Mouse (Mus musculus): ENCODE results near the gene Ptpn5.

Gene Ptpn5

DNA sequence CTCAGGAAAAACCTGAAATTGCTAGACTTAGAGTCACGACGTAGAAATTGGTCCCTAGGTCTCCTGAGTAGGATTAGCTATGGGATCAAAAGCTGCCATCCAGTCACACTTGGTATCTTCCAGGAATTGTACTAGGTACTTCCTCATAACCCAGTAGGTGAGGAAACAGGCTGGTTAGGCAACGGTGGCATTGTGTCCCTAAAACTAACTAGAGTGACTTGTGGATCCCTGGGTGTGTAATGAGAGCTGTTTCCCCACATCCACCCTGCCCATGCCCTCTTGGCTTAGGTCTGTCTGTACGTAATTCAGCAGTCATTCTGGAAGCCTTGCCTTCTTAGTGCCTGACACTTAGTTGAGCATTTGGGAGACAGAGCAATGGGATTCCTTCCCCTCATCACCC is 77.2 kb downstream of the Ptpn5 start:
- DNase-seq (ENCODE audit: low spot score), result no peak

DNA sequence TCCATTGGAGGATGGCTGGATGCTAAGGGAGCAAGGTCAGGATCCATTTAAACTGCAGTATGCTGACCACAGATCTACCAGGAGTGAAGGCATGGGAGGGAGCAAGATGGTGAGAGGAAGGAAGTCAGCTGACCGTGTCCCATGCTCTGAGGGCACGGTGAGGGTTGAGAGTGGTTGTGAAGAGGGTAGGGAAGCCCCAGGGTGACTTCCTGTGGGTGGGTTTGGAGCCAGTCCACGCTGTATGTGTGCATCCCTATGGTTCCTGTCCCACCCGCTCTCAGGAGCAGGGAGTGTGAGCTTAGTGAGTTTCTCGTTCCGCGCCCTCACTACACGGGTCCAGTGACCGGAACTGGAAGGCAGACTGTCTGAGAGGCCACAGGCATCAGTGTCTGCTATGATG is 77.7 kb downstream of the Ptpn5 start:
- DNase-seq (ENCODE audit: low spot score), result no peak

DNA sequence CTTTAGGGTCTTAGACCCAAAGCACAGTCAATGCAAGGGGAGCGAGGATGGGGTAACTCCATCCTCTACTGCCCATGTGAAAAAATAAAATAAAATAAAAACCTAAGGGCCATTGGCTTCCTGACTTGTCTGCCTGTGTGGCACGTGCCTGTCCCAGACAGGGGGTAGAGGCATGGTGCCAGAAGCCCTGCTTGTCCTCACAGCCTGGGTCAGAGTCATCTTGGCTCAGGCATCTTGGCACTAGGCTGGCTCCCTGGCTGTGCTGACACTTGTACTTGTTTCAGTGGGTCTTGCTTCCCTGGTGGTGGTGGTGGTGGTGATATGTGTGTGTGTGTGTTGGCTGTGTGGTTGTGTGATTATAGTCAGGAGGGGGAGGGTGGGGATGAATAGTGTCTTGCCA is 78.8 kb downstream of the Ptpn5 start:
- DNase-seq (ENCODE audit: low spot score), result no peak

DNA sequence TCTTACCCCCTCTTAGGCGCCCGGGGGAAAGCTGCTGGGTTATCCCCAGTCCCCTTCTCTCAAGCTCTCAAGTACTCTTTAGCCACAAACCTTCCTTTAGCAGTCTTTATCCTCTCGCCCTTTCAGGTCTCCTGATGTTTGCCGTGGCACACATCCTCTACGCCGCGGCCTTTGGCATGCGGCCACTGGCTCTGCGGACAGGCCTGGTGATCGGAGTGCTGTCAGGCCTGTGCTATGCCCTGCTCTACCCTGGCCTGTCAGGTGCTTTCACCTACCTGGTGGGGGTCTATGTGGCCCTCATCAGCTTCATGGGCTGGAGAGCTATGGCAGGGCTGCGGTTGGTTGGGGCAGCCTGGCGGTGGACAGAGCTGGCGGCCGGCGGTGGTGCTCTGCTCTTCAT is 80.2 kb downstream of the Ptpn5 start:
- DNase-seq (ENCODE audit: low spot score), result no peak

DNA sequence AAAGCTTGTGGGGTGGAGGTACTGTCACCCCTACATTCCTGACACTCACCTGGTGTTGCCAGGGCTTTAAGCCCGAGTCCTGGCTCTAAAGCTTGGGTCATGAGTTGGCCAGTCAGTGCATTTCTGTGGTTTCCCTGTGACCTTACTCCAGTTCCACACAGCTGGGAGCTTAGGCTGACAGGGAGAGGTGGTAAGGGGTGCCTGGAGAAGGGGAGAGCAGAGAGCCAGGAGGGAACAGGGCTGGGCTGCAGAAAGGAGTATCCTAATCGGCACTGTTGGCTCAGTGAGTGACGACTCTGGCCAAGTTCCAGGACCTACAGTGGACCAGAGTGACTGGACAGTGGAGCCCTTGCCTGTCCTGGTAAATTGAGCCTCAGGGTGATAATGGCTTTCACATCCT is 81.2 kb downstream of the Ptpn5 start:
- no peak for DNase-seq (ENCODE audit: low spot score)

DNA sequence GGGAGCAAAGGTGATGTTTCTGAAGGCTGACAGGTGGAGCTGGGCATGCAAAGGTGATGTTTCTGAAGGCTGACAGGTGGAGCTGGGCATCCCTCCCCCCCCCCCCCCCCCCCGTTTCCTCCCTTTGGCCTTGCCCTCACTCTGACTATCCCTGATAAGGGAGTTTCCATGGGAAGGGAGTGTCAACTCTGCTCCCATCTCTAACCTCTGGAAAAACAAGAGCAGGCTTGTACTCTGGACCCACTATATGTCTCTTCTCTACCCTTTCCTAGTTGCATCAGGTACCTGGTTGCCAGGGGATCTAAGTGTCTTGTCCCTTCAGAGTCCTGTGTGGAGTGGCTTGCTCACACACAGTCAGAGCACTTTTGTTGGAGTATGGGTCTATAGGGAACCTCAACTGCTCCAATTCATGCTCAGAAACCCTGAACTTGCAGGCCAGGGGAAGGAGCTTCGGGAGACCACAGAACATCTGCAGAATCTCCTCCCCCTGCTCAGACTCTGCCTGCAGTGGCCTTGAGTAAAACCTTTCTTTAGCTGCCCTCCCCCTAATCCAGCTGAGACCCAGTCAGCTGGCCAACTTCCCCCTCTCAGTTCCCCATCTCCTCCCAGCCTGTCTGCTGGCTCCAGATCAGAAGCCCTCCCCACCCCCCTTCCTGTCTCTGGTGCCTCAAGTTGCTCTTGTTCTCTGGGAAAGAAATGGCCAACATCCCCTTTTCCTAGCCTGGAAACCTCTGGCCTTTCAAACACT is 81.9 kb downstream of the Ptpn5 start:
- no peak for DNase-seq (ENCODE audit: low spot score)

DNA sequence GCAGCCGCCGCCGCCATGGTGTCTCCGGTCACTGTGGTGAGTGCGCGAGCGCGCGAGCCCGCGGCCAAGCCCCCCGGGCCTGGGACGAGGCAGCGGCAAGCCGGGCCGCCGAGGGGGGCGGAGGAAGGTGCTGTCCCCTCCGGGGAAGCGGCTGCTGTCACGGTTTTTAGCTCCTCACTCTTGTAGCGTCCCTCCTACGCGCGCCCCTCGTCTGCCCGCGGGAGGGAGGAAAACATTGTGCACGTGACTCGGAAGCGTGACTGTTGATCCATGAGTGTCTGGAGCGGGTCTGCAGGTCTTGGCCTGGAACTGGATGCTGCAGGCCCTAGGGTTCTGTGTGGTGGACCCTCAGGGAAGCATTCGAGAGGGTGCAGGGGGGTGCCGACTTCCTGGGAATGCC is 82.7 kb downstream of the Ptpn5 start:
- peak; percentile 70 for DNase-seq (ENCODE audit: low spot score)

DNA sequence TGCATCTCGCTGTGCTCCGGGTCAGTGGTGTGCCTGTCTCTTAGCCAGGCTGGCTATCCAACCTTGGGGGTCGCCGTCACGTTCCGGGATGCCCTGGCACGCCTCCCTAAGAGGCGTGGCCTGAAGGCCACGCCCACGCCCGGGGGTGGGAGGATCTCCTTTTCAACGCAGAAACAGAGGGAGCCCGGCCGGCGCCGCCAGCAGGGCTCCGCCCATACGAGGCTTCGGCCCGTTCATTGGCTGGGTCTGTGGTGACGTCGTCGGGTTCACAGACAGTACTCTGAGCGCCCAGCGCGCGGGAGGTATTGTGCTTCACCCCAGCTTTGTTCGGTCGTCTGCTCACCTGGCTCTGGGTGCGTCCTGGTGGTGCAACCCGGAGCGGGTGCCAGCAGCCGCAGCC is 83.1 kb downstream of the Ptpn5 start, which contains the start of gene Tmem86a:
Tmem86a (plus strand) TSS at position 236 of the 400 bp plus-strand sequence.
- peak; percentile 93 for DNase-seq (ENCODE audit: low spot score)

DNA sequence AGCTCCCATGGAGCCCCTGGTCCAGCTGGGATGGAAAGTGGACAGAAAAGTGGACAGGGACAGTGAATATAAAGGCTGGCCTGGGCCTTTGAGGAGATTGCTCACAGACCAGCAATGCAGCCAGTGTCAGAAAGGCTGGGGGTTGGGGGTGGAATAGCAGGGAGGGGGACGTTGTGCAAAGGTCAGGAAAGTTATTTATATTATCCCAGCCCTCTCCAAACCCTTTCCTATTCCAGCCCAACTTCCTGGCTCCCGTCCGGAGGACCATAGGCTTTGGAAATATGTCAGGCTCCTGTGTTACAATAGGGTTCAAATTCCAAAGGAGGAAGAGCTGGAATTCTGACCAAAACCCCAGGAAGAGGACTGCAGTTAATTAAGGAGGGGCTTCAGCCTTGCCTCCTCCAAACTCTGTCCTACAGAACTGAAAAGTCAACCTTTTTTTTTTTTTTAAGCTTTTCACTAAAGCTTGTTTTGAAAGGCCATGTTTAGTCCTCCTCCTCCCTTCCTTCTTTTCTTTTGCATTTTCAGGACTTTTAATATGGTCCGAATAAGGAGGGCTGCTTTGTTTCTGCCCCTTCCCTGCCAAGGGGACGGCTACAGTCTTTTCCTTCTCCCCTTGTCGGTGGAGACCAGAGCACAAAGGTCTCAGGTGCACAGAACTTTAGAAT is 90.5 kb downstream of the Ptpn5 start:
- DNase-seq (ENCODE audit: low spot score), result no peak

DNA sequence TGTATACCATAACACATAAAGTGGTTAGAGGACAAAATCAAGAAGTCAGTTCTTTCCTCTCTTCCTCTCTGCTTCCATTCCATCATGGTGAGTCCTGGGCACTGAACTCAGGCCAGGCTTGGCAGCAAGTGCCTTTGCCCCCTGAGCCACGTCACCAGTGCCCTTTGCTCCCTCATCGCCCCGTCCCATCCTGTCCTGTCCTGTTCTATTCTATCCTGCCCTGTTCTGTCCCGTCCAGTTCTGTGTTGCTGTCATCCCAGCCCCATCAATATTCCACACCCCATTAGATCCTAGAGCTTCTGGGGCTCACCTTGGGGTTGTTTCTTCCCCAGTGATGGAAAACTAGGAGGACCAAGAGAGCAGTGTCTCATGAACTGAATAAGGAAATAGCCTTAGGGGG is 91.4 kb downstream of the Ptpn5 start:
- no peak for DNase-seq (ENCODE audit: low spot score)

DNA sequence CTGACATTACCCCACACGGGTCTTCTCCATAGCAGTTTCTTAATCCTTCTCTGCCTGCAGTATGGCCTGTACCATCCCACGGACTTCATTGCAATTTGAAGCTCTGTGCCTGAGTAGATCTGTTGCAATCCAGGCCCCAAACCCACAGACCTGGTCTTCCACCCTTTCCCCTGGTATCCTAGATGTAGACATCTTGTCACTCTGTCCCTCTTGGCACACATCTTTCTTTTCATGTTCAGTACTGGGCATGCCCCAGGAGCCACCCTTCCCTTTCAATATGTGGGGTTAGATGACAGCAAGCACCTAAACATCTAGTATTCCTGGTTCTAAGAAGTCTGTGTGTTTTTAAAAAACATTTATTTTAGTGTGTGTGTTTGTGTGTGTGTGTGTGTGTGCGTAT is 91.8 kb downstream of the Ptpn5 start:
- no peak for DNase-seq (ENCODE audit: low spot score)

DNA sequence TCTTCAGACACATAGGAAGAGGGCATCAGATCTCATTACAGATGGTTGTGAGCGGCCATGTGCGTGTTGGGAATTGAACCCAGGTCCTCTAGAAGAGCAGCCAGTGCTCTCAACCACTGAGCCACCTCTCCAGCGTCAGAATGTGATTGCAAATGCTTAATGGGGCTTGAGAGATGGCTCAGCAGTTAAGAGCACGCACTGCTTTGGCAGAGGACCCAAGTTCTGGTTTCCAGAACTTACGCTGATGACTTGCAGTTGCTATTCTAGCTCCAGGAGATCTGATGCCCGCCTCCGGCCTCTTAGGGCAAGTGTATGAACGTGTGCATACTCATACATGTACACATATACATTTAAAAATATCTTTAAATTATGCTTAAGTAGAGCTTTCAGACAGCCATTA is 98.1 kb downstream of the Ptpn5 start:
- no peak for DNase-seq (ENCODE audit: low spot score)

DNA sequence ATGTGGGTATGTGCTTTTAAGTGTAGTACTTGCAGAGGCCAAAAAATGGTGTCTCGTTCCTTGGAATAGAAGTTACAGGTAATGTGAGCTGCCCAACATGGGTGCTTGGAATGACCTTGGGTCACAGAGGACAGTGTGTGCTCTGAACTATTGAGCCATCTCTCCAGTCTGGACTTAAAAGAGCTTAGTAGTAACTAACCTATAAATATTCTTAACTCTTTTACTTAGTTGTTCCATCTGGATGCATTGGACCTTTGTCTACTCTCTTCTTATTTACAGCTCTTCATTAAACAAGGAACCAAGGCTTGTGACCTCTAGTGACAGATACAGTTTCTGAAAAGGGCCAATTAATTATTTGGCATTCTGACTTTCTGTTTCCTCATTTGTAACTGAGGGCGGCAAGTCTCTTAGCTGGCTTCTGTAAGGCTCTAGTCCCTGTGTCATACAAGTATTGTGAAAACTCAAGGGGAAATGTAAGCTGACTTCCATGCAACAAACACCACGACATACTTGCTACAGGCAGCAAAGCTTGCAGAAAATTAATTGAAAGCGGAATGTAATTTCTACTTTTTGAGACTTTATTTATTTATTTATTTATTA is 98.6 kb downstream of the Ptpn5 start:
- no peak for DNase-seq (ENCODE audit: low spot score)

DNA sequence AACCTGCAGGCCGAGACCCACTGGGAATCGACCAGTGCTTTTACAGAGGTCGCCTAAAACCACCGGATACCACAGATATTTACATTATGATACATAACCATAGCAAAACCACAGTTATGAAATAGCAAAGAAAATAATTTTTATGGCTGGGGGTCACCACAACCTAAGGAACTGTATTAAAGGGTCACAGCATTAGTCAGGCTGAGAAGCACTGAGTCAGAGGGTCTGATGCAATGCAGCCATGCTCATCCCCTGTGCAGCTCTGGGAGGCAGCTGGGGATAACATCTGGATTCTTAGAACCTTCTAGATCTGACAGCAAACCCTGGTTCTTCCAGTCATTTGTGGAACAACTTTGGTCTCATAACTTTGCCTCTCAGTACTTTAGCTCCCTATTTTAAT is 102.1 kb downstream of the Ptpn5 start:
- no peak for DNase-seq (ENCODE audit: low spot score)

DNA sequence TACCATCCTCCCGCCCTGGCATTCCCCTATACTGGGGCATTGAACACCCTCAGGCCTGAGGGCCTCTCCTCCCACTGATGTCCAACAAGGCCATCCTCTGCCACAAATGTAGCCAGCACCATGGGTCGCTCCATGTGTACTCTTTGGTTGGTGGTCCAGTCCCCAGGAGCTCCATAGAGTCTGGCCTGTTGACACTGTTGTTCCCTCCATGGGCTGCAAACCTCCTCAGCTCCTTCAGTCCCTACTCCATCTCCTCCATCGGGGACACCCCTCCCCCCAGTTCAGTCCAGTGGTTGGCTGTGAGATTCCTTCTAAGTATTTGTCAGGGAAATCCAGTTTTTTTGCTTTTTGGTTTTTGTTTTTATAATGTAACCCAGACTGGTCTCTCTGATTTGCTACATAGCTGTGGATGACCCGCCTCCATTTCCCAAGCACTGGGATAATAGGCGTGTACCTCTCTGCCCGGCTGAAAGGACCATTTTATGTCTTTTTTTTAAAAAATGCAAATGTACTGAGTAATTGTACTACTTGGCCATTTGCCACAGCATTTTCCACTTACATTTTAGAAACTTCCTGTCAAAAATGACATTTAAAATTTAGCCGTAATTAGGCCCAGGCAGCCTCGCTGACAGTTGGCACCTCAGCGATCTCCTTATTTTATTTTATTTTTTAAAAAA is 102.8 kb downstream of the Ptpn5 start:
- no peak for DNase-seq (ENCODE audit: low spot score)
